Mouse (Mus musculus) R1 (cell line): ENCODE results near the gene Jak1.
A peak's percentile ranks its signal among the peaks of the same experiment; 100 is the strongest.
"Not testable (repeated sequence)": the region's sequence is repeated elsewhere in the genome, so short reads cannot be mapped to it uniquely, and the experiment has no call there.

Experiments used
- DNase-seq: peaks from one replicate; pipeline ENCODE4 v3.0.0-alpha.2; 2018; ENCODE audit warnings: low read depth, low spot score

Jak1 gene

GRCm38 (mm10) chr4:101276456-101277070 lies 11.5 kb upstream of the Jak1 start:
- DNase-seq, result no peak

- DNase-seq, result no peak
These were observed 10.8 kb upstream of the Jak1 start for GRCm38 (mm10) chr4:101275881-101276280.

- no peak for DNase-seq
These were observed 5.7 kb upstream of the Jak1 start for GRCm38 (mm10) chr4:101270734-101271133.

GRCm38 (mm10) chr4:101268506-101268905 lies 3.4 kb upstream of the Jak1 start:
- not testable (repeated sequence) for DNase-seq

- DNase-seq, result no peak
These were observed 441 bp upstream of the Jak1 start for GRCm38 (mm10) chr4:101265523-101265922.

- DNase-seq, result peak; percentile 71
These were observed 928 bp downstream of the Jak1 start for GRCm38 (mm10) chr4:101263968-101264740.

- DNase-seq, result no peak
These were observed 3.5 kb downstream of the Jak1 start for GRCm38 (mm10) chr4:101261596-101261995.

GRCm38 (mm10) chr4:101260744-101261291 lies 4.3 kb downstream of the Jak1 start:
- DNase-seq, result no peak

- DNase-seq, result no peak
These were observed 8.4 kb downstream of the Jak1 start for GRCm38 (mm10) chr4:101256526-101257210.

- DNase-seq, result no peak
These were observed 10.3 kb downstream of the Jak1 start for GRCm38 (mm10) chr4:101254606-101255349.

GRCm38 (mm10) chr4:101254015-101254414 lies 11.1 kb downstream of the Jak1 start:
- DNase-seq, result no peak

GRCm38 (mm10) chr4:101252781-101253622 lies 12.1 kb downstream of the Jak1 start:
- no peak for DNase-seq

- peak; percentile 13 for DNase-seq
These were observed 13.1 kb downstream of the Jak1 start for GRCm38 (mm10) chr4:101252016-101252415.

- DNase-seq, result no peak
These were observed 14.9 kb downstream of the Jak1 start for GRCm38 (mm10) chr4:101249977-101250743.

- no peak for DNase-seq
These were observed 17.7 kb downstream of the Jak1 start for GRCm38 (mm10) chr4:101247355-101247754.

- no peak for DNase-seq
These were observed 18.5 kb downstream of the Jak1 start for GRCm38 (mm10) chr4:101246569-101246968.

- DNase-seq, result no peak
These were observed 20.6 kb downstream of the Jak1 start for GRCm38 (mm10) chr4:101244257-101245011.

GRCm38 (mm10) chr4:101240875-101241173 lies 24.3 kb downstream of the Jak1 start:
- no peak for DNase-seq

- no peak for DNase-seq
These were observed 24.8 kb downstream of the Jak1 start for GRCm38 (mm10) chr4:101240163-101240874.
